Mouse (Mus musculus): ENCODE measurements around the gene Vac14.

DNA sequence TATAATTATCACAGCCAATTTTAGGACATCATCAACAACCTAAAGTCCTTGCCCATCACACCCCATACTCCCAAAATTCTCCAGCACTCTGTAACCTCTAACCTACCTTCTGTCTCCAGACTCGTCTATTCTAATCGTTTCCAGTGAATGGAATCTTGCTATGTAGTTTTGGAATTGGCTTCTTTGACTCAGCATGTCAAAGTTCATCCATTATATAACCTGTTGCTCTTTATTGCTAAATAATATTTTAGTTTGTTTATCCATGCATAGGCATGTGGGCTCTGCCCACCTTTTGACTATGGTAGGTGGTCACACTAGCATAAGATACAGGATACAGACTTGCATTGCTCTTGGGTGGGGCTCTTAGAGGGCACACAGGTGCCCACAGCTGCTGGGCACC, 26.5 kb downstream of the Vac14 start:
- TF ChIP-seq POLR2A (IDR thresholded peaks at IDR 0.05; ENCODE audit: extremely low read depth, insufficient read depth, low read length) (no peak), CTCF (IDR thresholded peaks at IDR 0.05; ENCODE audit: extremely low read depth, insufficient read depth, low read length) (no peak)
